Mouse (Mus musculus) adipose tissue, adult 10 weeks (tissue): ENCODE data around the gene Morc2b. TPM values are rescaled to one million over a fixed set of nuclear protein-coding genes. Genes with fewer than 3 reads are reported as not detected.

Source experiments
- polyA plus RNA-seq: library from polyadenylated mRNA; stranded (reverse); fragments of 350-450 nt; fragmentation: Illumina TruSeq; extraction: RNeasy Lipid Tissue Mini Kit (QIAGEN cat#74804); gene quantifications from one replicate; pipeline ENCODE4 v1.2.3, GENCODE M21; 2014; ENCODE audit warnings: low read depth, low replicate concordance

Gene Morc2b
- polyA plus RNA-seq: 2.6 TPM

GRCm38 (mm10) chr17:33139261-33139820 lies at the start of gene Morc2b:
Morc2b (minus strand) TSS chr17:33139683.

GRCm38 (mm10) chr17:33168147-33168546 lies 28.7 kb upstream of the Morc2b start, which contains the start of gene Olfr55:
Olfr55 (plus strand) TSS chr17:33168447.

GRCm38 (mm10) chr17:33089220-33089949 lies 50.1 kb downstream of the Morc2b start, which contains the start of gene Zfp563:
Zfp563 (plus strand) TSS chr17:33089310.

GRCm38 (mm10) chr17:33067958-33068357 lies 71.5 kb downstream of the Morc2b start, which contains the start of gene 4921501E09Rik:
4921501E09Rik (minus strand) TSS chr17:33068058.

Other genes starting within 250 kb of the Morc2b start
- gene Zfp870, start 248.0 kb downstream of the Morc2b start, polyA plus RNA-seq: 5.7 TPM
- 0.17 TPM for gene Cyp4f14, start 222.3 kb downstream of the Morc2b start, polyA plus RNA-seq
- gene Cyp4f13, start 192.3 kb downstream of the Morc2b start, polyA plus RNA-seq: 50.7 TPM
- gene Zfp472, start 173.9 kb downstream of the Morc2b start, polyA plus RNA-seq: 6.4 TPM
- gene Zfp952, start 146.6 kb downstream of the Morc2b start, polyA plus RNA-seq: 8.5 TPM
- gene Zfp763, start 106.3 kb downstream of the Morc2b start, polyA plus RNA-seq: 5.9 TPM
- 0.41 TPM for gene 4921501E09Rik, start 71.6 kb downstream of the Morc2b start, polyA plus RNA-seq
- 5.3 TPM for gene Zfp563, start 50.4 kb downstream of the Morc2b start, polyA plus RNA-seq
- not detected for gene Olfr55, start 28.8 kb upstream of the Morc2b start, polyA plus RNA-seq
- gene Olfr239, start 51.6 kb upstream of the Morc2b start, polyA plus RNA-seq: not detected
- gene Olfr1564, start 82.0 kb upstream of the Morc2b start, polyA plus RNA-seq: not detected
- gene Zfp955a, start 115.5 kb upstream of the Morc2b start, polyA plus RNA-seq: 8.2 TPM
- not detected for gene Olfr63, start 125.0 kb upstream of the Morc2b start, polyA plus RNA-seq
- gene Zfp955b, start 149.9 kb upstream of the Morc2b start, polyA plus RNA-seq: 5.1 TPM
- 4.9 TPM for gene Zfp81, start 219.2 kb upstream of the Morc2b start, polyA plus RNA-seq